Mouse (Mus musculus) neutrophil, adult 65 days (primary cell): ENCODE measurements around the gene Scn1a. TPM values are rescaled to one million over a fixed set of nuclear protein-coding genes. Genes with fewer than 3 reads are reported as not detected.

Source experiments
- total RNA-seq: library from RNA; stranded (reverse); gene quantifications from 2 replicates; pipeline ENCODE4 v1.2.4, GENCODE M21; 2023

Gene Scn1a
- total RNA-seq = not detected in 2 replicates

GRCm38 (mm10) chr2:66440711-66441110, at the start of gene Scn1a:
Gene Scn1a, minus strand, starts transcription at chr2:66440840.

GRCm38 (mm10) chr2:66256220-66257131, 184.2 kb downstream of the Scn1a start, which contains the start of gene Ttc21b:
Gene Ttc21b, minus strand, starts transcription at chr2:66256617.

Other genes with a start within 250 kb of the Scn1a start
- 0.61 and 0.63 TPM in 2 replicates for gene Ttc21b, start 184.2 kb downstream of the Scn1a start, total RNA-seq
- gene Scn9a, start 194.1 kb upstream of the Scn1a start, total RNA-seq = not detected in 2 replicates